Mouse (Mus musculus) lung, embryonic 16.5 days (tissue): Measurements from ENCODE around the gene C1qtnf6. TPM values are rescaled to one million over a fixed set of nuclear protein-coding genes. Genes with fewer than 3 reads are reported as not detected.

Experiments used
- ATAC-seq: fragments of 200-750 bp; cut with Nextera tagmentation; 2 replicates; pipeline ENCODE4 v1.8.0; 2017; ENCODE audit warnings: low read depth, mild to moderate bottlenecking, moderate library complexity
- H3K27ac ChIP-seq: fragments of 300-500 bp; sonication (generic); 2 replicates; pipeline ENCODE4 v1.5.1; 2014; ENCODE audit warnings: mild to moderate bottlenecking, control low read depth, low read length
- H3K27me3 ChIP-seq: fragments of 300-500 bp; sonication (generic); 2 replicates; pipeline ENCODE4 v1.6.1; 2014; ENCODE audit warnings: low read depth, low read length, mixed read lengths; ENCODE audit not compliant: control insufficient read depth, insufficient read depth
- H3K36me3 ChIP-seq: fragments of 300-500 bp; sonication (generic); 2 replicates; pipeline ENCODE4 v1.6.1; 2014; ENCODE audit warnings: low read length; ENCODE audit not compliant: control insufficient read depth, insufficient read depth
- H3K4me1 ChIP-seq: fragments of 300-500 bp; sonication (generic); replicated peaks from 2 replicates; pipeline ENCODE4 v1.6.1; 2014; ENCODE audit warnings: low read length, mixed read lengths; ENCODE audit not compliant: control insufficient read depth, insufficient read depth
- H3K4me2 ChIP-seq: fragments of 300-500 bp; sonication (generic); 2 replicates; pipeline ENCODE4 v1.6.1; 2014; ENCODE audit warnings: low read depth, low read length, control low read depth
- H3K4me3 ChIP-seq: fragments of 300-500 bp; sonication (generic); 2 replicates; pipeline ENCODE4 v1.5.1; 2014; ENCODE audit warnings: mild to moderate bottlenecking, low read length, control low read depth
- H3K9ac ChIP-seq: fragments of 300-500 bp; sonication (generic); 2 replicates; pipeline ENCODE4 v1.6.1; 2014; ENCODE audit warnings: low read length, control low read depth
- H3K9me3 ChIP-seq: fragments of 300-500 bp; sonication (generic); 2 replicates; pipeline ENCODE4 v1.6.1; 2016; ENCODE audit warnings: low read length; ENCODE audit not compliant: control insufficient read depth
- WGBS: fragments of 180-500 bp; shearing (Covaris S2); extraction: QIAGEN DNeasy Blood & Tissue Kit; methylation state at CpG from one replicate; pipeline ENCODE4 v1.1.7; 2014; 5-methylcytosine and 5-hydroxymethylcytosine counted together
- polyA plus RNA-seq: library from polyadenylated mRNA; unstranded; fragments of >200 nt; fragmentation: Nextera tagmentation; extraction: Ambion mirVana; gene quantifications from 2 replicates; pipeline ENCODE4 v1.2.1, GENCODE M21; 2015

The C1qtnf6 gene
- polyA plus RNA-seq, 1 experiment from 2014 or later, result 39.5 TPM

GRCm38 (mm10) chr15:78547415-78548335, 16.5 kb upstream of the C1qtnf6 start:
- no peak overlapping the region; the same call in 1 of the 2 replicates for H3K27ac ChIP-seq
- WGBS, result 35% methylated on average over 5 of the region's 5 CpGs
- peak; percentile 41; the same call in 1 of the 2 replicates for ATAC-seq

GRCm38 (mm10) chr15:78546060-78546459, 14.8 kb upstream of the C1qtnf6 start:
- Histone ChIP-seq H3K4me2 (no peak overlapping the region), H3K27me3 (peaks cover 2% of the 10 kb centered on the region; the same call in 1 of the 2 replicates), H3K9ac (no peak overlapping the region), H3K4me3 (no peak overlapping the region), H3K36me3 (no peaks in the 10 kb centered on the region), H3K9me3 (0 out of 2 replicates have a peak, but pooled peaks cover 2% of the 10 kb centered on the region), H3K4me1 (peaks cover 9% of the 10 kb centered on the region), H3K27ac (no peak overlapping the region)
- ATAC-seq, result no peak
- WGBS, result 76% methylated on average over 4 of the region's 4 CpGs

More at GRCm38 (mm10) chr15:78547415-78548335, 16.5 kb upstream of the C1qtnf6 start:
- peaks cover 6% of the 10 kb centered on the region; the same call in 1 of the 2 replicates for H3K9me3 ChIP-seq
- H3K27me3 ChIP-seq, result peaks cover 2% of the 10 kb centered on the region; the same call in 1 of the 2 replicates
- H3K4me3 ChIP-seq, result no peak overlapping the region
- H3K9ac ChIP-seq, result no peak overlapping the region
- peaks cover under 1% of the 10 kb centered on the region; the same call in 1 of the 2 replicates for H3K4me1 ChIP-seq
- no peak overlapping the region for H3K4me2 ChIP-seq
- H3K36me3 ChIP-seq, result no peaks in the 10 kb centered on the region

GRCm38 (mm10) chr15:78544561-78545001, 13.4 kb upstream of the C1qtnf6 start, which contains the start of gene Sstr3:
Gene Sstr3, minus strand, starts transcription at chr15:78544685.
- Histone ChIP-seq H3K9ac (no peak within 1 kb of the TSS), H3K4me1 (peaks cover 9% of the 10 kb centered on the region), H3K36me3 (no peaks in the 10 kb centered on the region), H3K27ac (no peak within 1 kb of the TSS), H3K4me2 (no peak within 1 kb of the TSS), H3K4me3 (no peak within 1 kb of the TSS), H3K27me3 (peaks cover 2% of the 10 kb centered on the region; the same call in 1 of the 2 replicates), H3K9me3 (no peaks in the 10 kb centered on the region)
- ATAC-seq, result no peak
- 4% methylated on average over 14 of the region's 14 CpGs for WGBS

- Histone ChIP-seq H3K4me3 (no peak overlapping the region), H3K4me1 (peaks cover 9% of the 10 kb centered on the region), H3K27me3 (peaks cover 2% of the 10 kb centered on the region; the same call in 1 of the 2 replicates), H3K27ac (no peak overlapping the region), H3K9ac (no peak overlapping the region), H3K4me2 (no peak overlapping the region), H3K9me3 (no peaks in the 10 kb centered on the region), H3K36me3 (no peaks in the 10 kb centered on the region)
- WGBS, result 59% methylated on average over 15 of the region's 15 CpGs
- no peak for ATAC-seq
Measured at GRCm38 (mm10) chr15:78544041-78544440, 12.8 kb upstream of the C1qtnf6 start.

- WGBS, result 42% methylated on average over 7 of the region's 7 CpGs
- no peak overlapping the region for H3K4me3 ChIP-seq
- no peak overlapping the region for H3K9ac ChIP-seq
- no peaks in the 10 kb centered on the region for H3K36me3 ChIP-seq
- peaks cover 2% of the 10 kb centered on the region; the same call in 1 of the 2 replicates for H3K27me3 ChIP-seq
- H3K4me1 ChIP-seq, result peaks cover 9% of the 10 kb centered on the region
- H3K9me3 ChIP-seq, result no peaks in the 10 kb centered on the region
- no peak overlapping the region for H3K4me2 ChIP-seq
- no peak overlapping the region for H3K27ac ChIP-seq
- no peak for ATAC-seq
Measured at GRCm38 (mm10) chr15:78542767-78543303, 11.6 kb upstream of the C1qtnf6 start.

- Histone ChIP-seq H3K4me2 (no peak overlapping the region), H3K27me3 (peaks cover 2% of the 10 kb centered on the region; the same call in 1 of the 2 replicates), H3K4me1 (peaks cover 9% of the 10 kb centered on the region), H3K9ac (no peak overlapping the region), H3K27ac (no peak overlapping the region), H3K36me3 (no peaks in the 10 kb centered on the region), H3K9me3 (no peaks in the 10 kb centered on the region), H3K4me3 (no peak overlapping the region)
- ATAC-seq, result peak; percentile 53; the same call in 1 of the 2 replicates
- WGBS, result 44% methylated on average over 3 of the region's 3 CpGs
Measured at GRCm38 (mm10) chr15:78542098-78542766, 11.0 kb upstream of the C1qtnf6 start.

GRCm38 (mm10) chr15:78541606-78542005, 10.4 kb upstream of the C1qtnf6 start:
- peak; percentile 42 for ATAC-seq
- Histone ChIP-seq H3K27ac (no peak overlapping the region), H3K9ac (no peak overlapping the region), H3K9me3 (no peaks in the 10 kb centered on the region), H3K4me2 (no peak overlapping the region), H3K36me3 (no peaks in the 10 kb centered on the region), H3K4me3 (no peak overlapping the region), H3K4me1 (peaks cover 9% of the 10 kb centered on the region), H3K27me3 (peaks cover 2% of the 10 kb centered on the region; the same call in 1 of the 2 replicates)
- WGBS, result 16% methylated on average over 3 of the region's 3 CpGs

GRCm38 (mm10) chr15:78541036-78541435, 9.8 kb upstream of the C1qtnf6 start:
- Histone ChIP-seq H3K4me2 (no peak overlapping the region), H3K36me3 (no peaks in the 10 kb centered on the region), H3K4me3 (no peak overlapping the region), H3K4me1 (peaks cover 9% of the 10 kb centered on the region), H3K9me3 (no peaks in the 10 kb centered on the region), H3K9ac (no peak overlapping the region), H3K27ac (no peak overlapping the region), H3K27me3 (peaks cover 2% of the 10 kb centered on the region; the same call in 1 of the 2 replicates)
- ATAC-seq, result no peak
- WGBS, result 63% methylated on average over 3 of the region's 3 CpGs
